Mouse (Mus musculus) C2C12 (cell line): ENCODE results near the gene Dctd.

ENCODE experiments used
- CTCF ChIP-seq: IDR thresholded peaks from one replicate; pipeline ENCODE4 v1.5.1; 2011; ENCODE audit not compliant: control insufficient read depth, insufficient read depth, insufficient read length
- MAX ChIP-seq: IDR thresholded peaks from one replicate; pipeline ENCODE4 v1.6.1; 2011; ENCODE audit warnings: mild to moderate bottlenecking, control low read depth
- MYOG ChIP-seq: IDR thresholded peaks from one replicate; pipeline ENCODE4 v1.6.1; 2011; ENCODE audit not compliant: control insufficient read depth, insufficient read length; ENCODE audit errors: extremely low read depth
- USF1 ChIP-seq: IDR thresholded peaks from one replicate; pipeline ENCODE4 v1.6.1; 2011; ENCODE audit warnings: low read depth, mild to moderate bottlenecking, control low read depth, moderate library complexity

DNA sequence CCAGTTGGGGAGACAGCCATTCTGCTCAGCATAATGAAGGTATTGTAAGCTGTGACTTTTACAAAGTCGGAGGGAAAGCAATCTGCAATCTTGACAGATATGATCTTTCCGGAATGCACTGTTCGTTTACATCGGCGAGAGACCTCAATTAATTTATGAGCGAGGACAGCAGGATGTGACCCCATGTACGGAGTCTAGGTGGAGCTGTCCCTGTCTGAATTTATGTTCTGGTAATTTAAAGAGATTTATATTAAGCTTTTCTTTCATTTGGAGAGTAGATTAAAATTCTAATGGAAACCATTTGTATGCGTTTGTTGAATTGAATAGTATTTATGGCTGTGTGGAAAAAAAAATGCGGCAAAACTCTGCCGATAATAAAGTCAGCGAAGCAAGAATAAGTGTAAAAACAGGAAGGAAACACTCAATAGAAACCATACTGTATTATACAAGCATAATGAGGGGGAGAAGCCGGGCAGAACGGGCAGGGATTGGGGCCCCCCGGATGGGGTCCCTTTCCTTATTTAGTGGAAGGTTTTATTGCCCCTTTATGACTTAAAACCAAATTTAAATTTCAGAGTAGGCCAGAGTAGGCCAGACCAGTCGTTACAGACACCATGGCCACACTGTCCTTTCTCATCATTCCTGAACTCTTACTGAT lies 59.8 kb downstream of the Dctd start:
- TF ChIP-seq CTCF, result no peak
- TF ChIP-seq USF1, result no peak
- TF ChIP-seq MAX, result no peak
- no peak for TF ChIP-seq MYOG
